Mouse (Mus musculus): ENCODE results near the gene Gm30083. TPM values are rescaled to one million over a fixed set of nuclear protein-coding genes. Genes with fewer than 3 reads are reported as not detected.

The Gm30083 gene
- total RNA-seq, 2 experiments from 2014 or later: not detected

DNA sequence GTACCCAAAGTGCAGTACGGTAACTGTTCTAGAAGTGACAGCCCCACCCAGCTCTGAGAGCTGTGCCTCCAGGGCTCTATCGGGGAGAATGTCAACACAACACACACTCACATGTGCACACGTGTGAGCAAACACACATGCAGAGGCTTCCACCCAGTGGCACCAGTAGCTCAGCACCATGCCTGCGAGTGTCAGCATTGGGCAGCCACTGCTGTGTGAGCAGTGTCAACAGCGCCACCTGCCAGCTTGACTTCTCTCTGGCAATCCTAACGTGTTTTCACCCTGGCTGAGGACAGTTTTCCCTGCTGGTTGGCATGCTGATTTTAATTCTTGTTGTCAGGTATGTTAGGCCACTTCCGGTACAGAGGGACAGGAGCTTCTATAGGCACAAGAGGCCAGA, 42.3 kb downstream of the Gm30083 start:
- no peak for ATAC-seq (replicated peaks; ENCODE audit: low FRiP score, poor library complexity, severe bottlenecking)

DNA sequence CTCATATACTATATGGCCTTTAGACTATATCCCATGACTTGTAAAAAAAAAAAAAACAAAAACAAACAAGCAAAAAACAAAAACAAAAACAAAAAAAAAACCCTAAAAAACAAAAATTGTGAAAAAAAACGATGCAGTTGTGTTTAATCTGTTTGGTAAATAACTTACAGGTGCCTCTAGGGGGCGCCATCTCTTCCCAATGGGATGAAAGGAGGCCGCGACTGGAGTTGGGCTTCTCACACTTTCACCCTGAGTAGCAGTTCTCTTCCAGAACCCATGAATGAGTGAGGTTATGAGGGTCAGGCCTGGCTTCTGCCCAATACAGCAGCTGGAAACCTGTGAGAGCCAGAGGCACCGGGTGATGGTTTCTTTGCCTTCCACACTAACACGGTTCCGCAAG, 49.3 kb downstream of the Gm30083 start:
- no peak for ATAC-seq (replicated peaks; ENCODE audit: low FRiP score, poor library complexity, severe bottlenecking)

DNA sequence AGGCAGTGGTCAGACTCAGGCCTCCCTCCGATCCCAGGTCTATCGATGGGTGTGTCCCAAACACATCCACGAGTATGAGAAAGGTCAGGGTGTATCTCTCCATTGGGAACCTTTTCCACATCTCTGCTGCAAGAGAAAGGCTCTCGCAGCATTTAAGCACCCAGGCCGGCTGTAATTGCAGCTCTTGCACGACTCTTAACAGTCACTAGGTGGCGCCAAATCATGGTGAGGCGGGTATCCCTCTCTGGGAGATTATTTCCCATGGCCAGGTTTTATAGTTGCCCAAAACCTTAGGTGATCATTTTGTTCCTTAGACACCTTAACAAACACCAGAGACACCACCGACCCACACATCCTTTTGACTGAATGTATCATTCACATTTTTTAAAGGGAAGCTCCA, 55.6 kb downstream of the Gm30083 start:
- ATAC-seq (replicated peaks; ENCODE audit: low FRiP score, poor library complexity, severe bottlenecking): no peak

DNA sequence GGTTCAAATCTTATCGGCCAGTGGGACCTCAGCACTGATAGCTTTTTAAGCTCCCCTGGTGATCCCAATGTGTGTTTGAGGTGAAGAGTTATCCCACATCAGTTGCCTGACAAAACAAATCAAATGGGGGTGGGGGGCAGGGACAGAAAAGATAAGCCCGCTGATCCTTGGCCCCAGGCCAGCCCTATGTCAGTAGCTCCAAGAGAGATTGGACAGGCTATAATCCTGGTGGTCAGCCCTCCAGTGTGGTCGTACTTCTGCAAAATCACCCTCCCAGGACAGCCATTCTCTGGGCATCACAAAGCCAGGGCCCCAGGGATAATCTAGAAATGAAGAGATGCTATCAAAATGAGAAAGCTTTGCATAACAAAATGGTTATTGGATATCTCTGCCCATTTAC, 56.1 kb downstream of the Gm30083 start:
- no peak for ATAC-seq (replicated peaks; ENCODE audit: low FRiP score, poor library complexity, severe bottlenecking)

DNA sequence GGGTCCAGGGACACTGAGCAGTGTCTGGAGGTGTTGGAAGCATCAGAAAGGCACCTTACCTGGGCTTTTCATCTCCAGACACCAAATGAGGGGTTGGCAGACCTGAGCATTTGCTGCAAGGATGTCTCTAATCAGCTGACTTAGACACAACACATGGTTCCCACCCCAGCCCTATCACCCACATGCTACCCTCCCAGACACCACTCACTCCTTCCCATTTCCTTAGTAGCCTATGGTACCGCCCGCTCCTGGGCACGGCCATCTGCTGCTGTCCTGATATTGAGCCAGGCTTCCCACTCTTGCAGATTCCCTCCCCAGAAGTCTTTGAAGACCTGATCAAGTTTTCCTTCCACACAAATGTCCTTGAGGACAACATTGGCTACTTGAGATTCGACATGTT, 56.8 kb downstream of the Gm30083 start:
- no peak for ATAC-seq (replicated peaks; ENCODE audit: low FRiP score, poor library complexity, severe bottlenecking)

DNA sequence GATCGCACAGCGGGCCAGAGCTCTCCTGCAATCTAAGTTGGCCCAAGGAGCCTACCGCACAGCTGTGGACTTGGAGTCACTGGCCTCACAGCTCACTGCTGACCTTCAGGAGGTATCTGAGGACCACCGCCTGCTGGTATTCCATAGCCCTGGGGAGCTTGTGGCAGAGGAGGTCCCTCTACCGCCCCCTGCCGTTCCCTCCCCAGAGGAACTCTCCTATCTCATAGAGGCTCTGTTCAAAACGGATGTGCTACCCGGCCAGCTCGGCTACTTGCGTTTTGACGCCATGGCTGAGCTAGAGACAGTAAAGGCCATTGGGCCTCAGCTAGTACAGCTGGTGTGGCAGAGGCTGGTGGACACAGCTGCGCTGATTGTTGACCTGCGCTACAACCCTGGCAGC, 58.9 kb downstream of the Gm30083 start:
- ATAC-seq (replicated peaks; ENCODE audit: low FRiP score, poor library complexity, severe bottlenecking): no peak

DNA sequence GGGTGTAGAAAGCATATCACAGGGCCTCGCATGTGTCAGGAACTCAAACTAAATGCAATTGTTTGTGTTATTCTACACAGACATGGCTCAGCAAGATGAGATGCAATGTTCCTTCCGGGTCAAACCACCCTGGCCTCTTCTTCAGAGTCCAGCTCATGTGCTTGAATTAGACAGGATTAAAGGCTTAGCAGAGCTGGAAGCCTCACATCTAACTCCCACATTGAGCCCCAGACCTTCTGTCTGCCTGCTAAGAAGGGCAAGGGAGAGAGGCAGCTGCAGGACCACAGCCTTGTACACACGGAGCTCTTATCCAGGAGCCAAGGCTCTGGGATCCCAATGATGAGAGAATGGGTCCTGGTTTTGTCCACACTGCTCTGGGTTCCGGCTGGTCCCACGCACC, 61.2 kb downstream of the Gm30083 start, which contains the start of gene Rbp3:
Rbp3 (plus strand) TSS at position 243 of the 400 bp plus-strand sequence.
- ATAC-seq (replicated peaks; ENCODE audit: low FRiP score, poor library complexity, severe bottlenecking): no peak

DNA sequence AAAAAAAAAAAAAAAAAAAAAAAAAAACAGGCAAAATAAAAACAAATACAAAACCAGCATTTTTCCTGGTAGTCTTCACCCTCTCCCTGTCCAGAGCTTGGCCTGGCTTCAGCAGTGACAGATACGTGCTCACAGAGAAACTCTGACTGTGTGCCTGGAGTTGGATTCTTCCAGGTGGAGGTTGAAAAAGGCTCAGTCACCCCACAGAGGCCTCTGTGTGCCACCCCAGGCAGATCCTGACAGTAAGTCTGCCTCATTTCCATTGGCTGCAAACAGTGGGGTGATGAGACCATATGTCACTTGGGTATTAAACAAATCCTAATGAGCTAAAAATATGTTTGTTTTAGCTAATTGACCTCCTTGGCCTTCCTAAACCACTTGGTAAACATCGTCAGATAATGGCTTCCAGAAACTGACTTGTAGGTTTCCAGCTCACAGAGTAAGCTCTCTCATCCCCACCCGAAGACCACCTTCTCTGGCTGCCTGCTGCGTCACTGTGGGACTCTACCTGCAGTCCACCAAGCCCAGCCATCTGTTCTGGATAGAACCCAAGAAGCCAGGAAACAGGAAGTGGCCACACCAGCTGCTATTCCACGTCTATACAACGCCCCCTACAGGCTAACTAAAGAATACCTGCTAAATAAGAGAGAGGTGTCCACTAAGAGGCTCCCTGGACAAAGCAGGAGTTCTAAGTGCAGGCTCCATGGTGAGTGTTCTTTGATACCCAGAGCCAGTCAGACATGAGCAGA, 62.6 kb downstream of the Gm30083 start:
- ATAC-seq (replicated peaks; ENCODE audit: low FRiP score, poor library complexity, severe bottlenecking): no peak

DNA sequence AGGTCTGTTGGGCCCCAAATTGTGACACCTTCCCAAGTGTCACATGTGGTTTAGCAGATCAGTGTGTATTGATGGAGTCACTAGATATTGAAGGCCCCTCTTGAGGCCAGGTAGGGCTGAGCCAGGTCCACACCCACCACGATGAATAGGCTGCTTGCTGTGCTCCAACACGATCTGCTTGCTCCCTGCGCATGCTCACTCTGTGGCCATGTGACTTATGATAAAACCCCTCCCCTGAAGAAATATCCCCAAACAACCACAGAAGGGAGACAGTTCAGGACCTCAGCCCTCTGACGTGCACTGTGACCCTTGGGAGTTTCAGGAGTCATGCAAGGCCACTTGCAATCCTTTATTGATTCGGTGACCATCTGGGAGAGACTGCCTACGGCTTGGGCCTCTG, 68.9 kb downstream of the Gm30083 start:
- no peak for ATAC-seq (replicated peaks; ENCODE audit: low FRiP score, poor library complexity, severe bottlenecking)

DNA sequence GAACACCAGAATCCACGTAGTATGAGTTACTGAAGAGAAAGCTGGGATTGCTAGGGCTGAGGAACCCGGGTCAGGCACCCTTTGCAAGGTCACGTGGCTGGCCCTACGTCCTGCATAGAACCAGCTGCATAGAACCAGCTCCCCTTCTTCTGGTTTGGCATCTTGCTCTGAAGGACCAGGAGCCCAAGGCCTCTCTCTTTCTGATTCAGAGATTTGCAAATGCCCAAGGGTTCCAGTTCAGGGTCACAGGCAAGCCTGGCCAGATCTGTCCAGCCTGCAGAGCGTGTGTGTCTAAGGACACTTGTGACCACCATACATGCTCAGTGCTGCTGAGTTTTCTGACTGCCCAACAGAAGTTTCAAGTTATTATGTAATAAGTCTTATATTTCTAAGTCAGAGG, 72.8 kb downstream of the Gm30083 start:
- ATAC-seq (replicated peaks; ENCODE audit: low FRiP score, poor library complexity, severe bottlenecking): no peak

DNA sequence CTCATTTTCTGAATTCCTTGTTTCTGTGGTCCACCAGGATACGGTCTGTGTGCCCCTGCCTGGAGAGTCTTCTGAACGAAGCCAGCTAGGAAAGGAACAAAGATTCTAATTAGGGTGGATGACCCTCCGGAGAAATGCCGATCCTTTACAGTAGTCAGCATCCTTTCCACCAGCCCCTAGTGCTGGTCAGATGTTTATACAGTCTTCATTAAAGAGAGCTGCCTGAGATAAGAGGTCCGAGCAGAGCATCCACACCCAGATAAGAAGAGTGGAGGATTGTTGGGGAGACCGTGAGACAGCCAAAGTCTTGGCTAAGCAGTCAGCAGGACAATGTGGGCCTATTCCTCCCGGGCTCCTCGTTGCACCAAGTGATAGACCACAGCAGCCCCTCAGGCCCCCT, 74.2 kb downstream of the Gm30083 start, which contains the start of gene Gdf2:
Gdf2 (plus strand) TSS at position 301 of the 400 bp plus-strand sequence.
- ATAC-seq (replicated peaks; ENCODE audit: low FRiP score, poor library complexity, severe bottlenecking): no peak

DNA sequence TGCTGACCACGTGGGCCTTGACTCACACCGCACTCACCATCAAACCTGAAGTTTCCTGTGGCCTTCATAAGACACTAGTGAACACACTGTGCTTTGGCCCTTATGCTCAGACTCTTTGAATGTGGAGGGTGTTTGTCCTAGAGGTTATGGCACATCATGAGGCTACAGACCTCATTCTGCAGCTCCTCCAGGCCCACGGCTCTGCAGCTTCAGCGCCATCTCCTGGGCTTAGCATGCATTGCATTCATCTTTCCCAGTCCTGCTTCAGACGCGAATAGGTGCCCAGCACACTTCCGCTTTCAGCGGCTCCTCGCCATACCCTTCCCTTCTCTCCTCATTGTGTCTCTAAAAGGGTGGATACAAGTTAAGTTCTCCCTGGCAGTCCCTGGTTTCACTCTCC, 75.9 kb downstream of the Gm30083 start:
- ATAC-seq (replicated peaks; ENCODE audit: low FRiP score, poor library complexity, severe bottlenecking): no peak

Other genes with a start within 250 kb of the Gm30083 start
- gene Gdf10, start 91.6 kb downstream of the Gm30083 start, total RNA-seq (2015; ENCODE audit: low replicate concordance): not detected in 2 replicates
- not detected in 2 replicates for gene Gdf10, start 91.6 kb downstream of the Gm30083 start, total RNA-seq (2017; ENCODE audit: low replicate concordance)
- not detected in 2 replicates for gene Gdf2, start 74.1 kb downstream of the Gm30083 start, total RNA-seq (2015; ENCODE audit: low replicate concordance)
- not detected in 2 replicates for gene Gdf2, start 74.1 kb downstream of the Gm30083 start, total RNA-seq (2017; ENCODE audit: low replicate concordance)
- not detected in 2 replicates for gene Rbp3, start 61.2 kb downstream of the Gm30083 start, total RNA-seq (2015; ENCODE audit: low replicate concordance)
- not detected in 2 replicates for gene Rbp3, start 61.2 kb downstream of the Gm30083 start, total RNA-seq (2017; ENCODE audit: low replicate concordance)
- gene Zfp488, start 36.4 kb downstream of the Gm30083 start, total RNA-seq (2015; ENCODE audit: low replicate concordance): not detected in 2 replicates
- gene Zfp488, start 36.4 kb downstream of the Gm30083 start, total RNA-seq (2017; ENCODE audit: low replicate concordance): 0.14 TPM in 1 of 2 replicates, not detected in the other
- not detected in 2 replicates for gene Gm5460, start 1.6 kb upstream of the Gm30083 start, total RNA-seq (2015; ENCODE audit: low replicate concordance)
- not detected in 2 replicates for gene Gm5460, start 1.6 kb upstream of the Gm30083 start, total RNA-seq (2017; ENCODE audit: low replicate concordance)
- gene Antxrl, start 37.5 kb upstream of the Gm30083 start, total RNA-seq (2015; ENCODE audit: low replicate concordance): not detected in 2 replicates
- not detected in 2 replicates for gene Antxrl, start 37.5 kb upstream of the Gm30083 start, total RNA-seq (2017; ENCODE audit: low replicate concordance)
- gene Anxa8, start 70.8 kb upstream of the Gm30083 start, total RNA-seq (2015; ENCODE audit: low replicate concordance): not detected in 2 replicates
- gene Anxa8, start 70.8 kb upstream of the Gm30083 start, total RNA-seq (2017; ENCODE audit: low replicate concordance): not detected in 2 replicates
- gene A630023A22Rik, start 87.6 kb upstream of the Gm30083 start, total RNA-seq (2015; ENCODE audit: low replicate concordance): not detected in 2 replicates
- gene A630023A22Rik, start 87.6 kb upstream of the Gm30083 start, total RNA-seq (2017; ENCODE audit: low replicate concordance): not detected in 2 replicates
- gene Npy4r, start 137.3 kb upstream of the Gm30083 start, total RNA-seq (2015; ENCODE audit: low replicate concordance): not detected in 2 replicates
- gene Npy4r, start 137.3 kb upstream of the Gm30083 start, total RNA-seq (2017; ENCODE audit: low replicate concordance): not detected in 2 replicates
- gene Gprin2, start 186.5 kb upstream of the Gm30083 start, total RNA-seq (2015; ENCODE audit: low replicate concordance): not detected in 2 replicates
- gene Gprin2, start 186.5 kb upstream of the Gm30083 start, total RNA-seq (2017; ENCODE audit: low replicate concordance): not detected in 2 replicates
- not detected in 2 replicates for gene Syt15, start 204.4 kb upstream of the Gm30083 start, total RNA-seq (2015; ENCODE audit: low replicate concordance)
- gene Syt15, start 204.4 kb upstream of the Gm30083 start, total RNA-seq (2017; ENCODE audit: low replicate concordance): not detected in 2 replicates